Mouse (Mus musculus) MEL (cell line): ENCODE results near the gene Trak1. TPM values are rescaled to one million over a fixed set of nuclear protein-coding genes. Genes with fewer than 3 reads are reported as not detected.

ENCODE experiments used
- DNase-seq: peaks from one replicate; pipeline ENCODE4 v3.0.0; 2011; ENCODE audit warnings: low read depth, low spot score
- H3K27ac ChIP-seq: 2 replicates; pipeline ENCODE4 v1.5.1; 2012; ENCODE audit warnings: low read depth, mild to moderate bottlenecking, control low read depth, low read length, moderate library complexity; ENCODE audit not compliant: control insufficient read depth
- H3K27me3 ChIP-seq, 2 experiments: fragments of 150-350 bp in 1 of 2; sonication (generic) in 1 of 2; 2 replicates each; pipeline ENCODE4 v1.6.1; 2012; ENCODE audit warnings: low read length in 2 of 2, mild to moderate bottlenecking in 2 of 2, improper control_type of control experiment in 1 of 2, moderate library complexity in 1 of 2; ENCODE audit not compliant: insufficient read depth in 2 of 2, control insufficient read depth in 1 of 2
- H3K36me3 ChIP-seq, 2 experiments: 2 replicates each; pipeline ENCODE4 v1.6.1; 2012 to 2014; ENCODE audit warnings: low read length in 2 of 2, improper control_type of control experiment in 1 of 2, inconsistent platforms in 1 of 2, mild to moderate bottlenecking in 1 of 2; ENCODE audit not compliant: insufficient read depth in 2 of 2, control insufficient read depth in 1 of 2
- H3K4me1 ChIP-seq, 2 experiments: fragments of 150-350 bp in 1 of 2; sonication (generic) in 1 of 2; 2 replicates each; pipeline ENCODE4 v1.6.1; 2012; ENCODE audit warnings: low read length in 2 of 2, improper control_type of control experiment in 1 of 2, mild to moderate bottlenecking in 1 of 2; ENCODE audit not compliant: insufficient read depth in 2 of 2, control insufficient read depth in 1 of 2
- H3K4me3 ChIP-seq, 2 experiments: fragments of 150-350 bp in 1 of 2; sonication (generic) in 1 of 2; 2 replicates each; pipeline ENCODE4 v1.5.1; 2012; ENCODE audit warnings: low read depth in 2 of 2, low read length in 2 of 2, mild to moderate bottlenecking in 2 of 2, moderate library complexity in 2 of 2, control low read depth in 1 of 2, improper control_type of control experiment in 1 of 2; ENCODE audit not compliant: control insufficient read depth in 1 of 2, insufficient read depth in 1 of 2
- H3K79me2 ChIP-seq: 2 replicates; pipeline ENCODE4 v1.6.1; 2012; ENCODE audit warnings: mild to moderate bottlenecking, low read length, moderate library complexity; ENCODE audit not compliant: control insufficient read depth, poor library complexity, insufficient read depth
- H3K9ac ChIP-seq: 2 replicates; pipeline ENCODE4 v1.6.1; 2012; ENCODE audit warnings: low read depth, mild to moderate bottlenecking, control low read depth, low read length, moderate library complexity; ENCODE audit not compliant: control insufficient read depth, poor library complexity, severe bottlenecking
- H3K9me3 ChIP-seq: fragments of 150-350 bp; sonication (generic); replicated peaks from 2 replicates; pipeline ENCODE4 v1.6.1; 2012; ENCODE audit warnings: mild to moderate bottlenecking, low read length, improper control_type of control experiment, moderate library complexity; ENCODE audit not compliant: insufficient read depth
- CHD2 ChIP-seq: IDR thresholded peaks from 2 replicates; pipeline ENCODE4 v1.6.1; 2011; ENCODE audit warnings: low read length, improper control_type of control experiment
- CTCF ChIP-seq, 3 experiments: IDR thresholded peaks in 2 of 3; conservative IDR thresholded peaks in 1 of 3; 2 replicates each; pipeline ENCODE4 v1.5.1; 2011 to 2012; ENCODE audit warnings: low read length in 3 of 3, low read depth in 2 of 3, mild to moderate bottlenecking in 2 of 3, improper control_type of control experiment in 1 of 3, inconsistent platforms in 1 of 3, mixed read lengths in 1 of 3, moderate library complexity in 1 of 3; ENCODE audit not compliant: control insufficient read depth in 1 of 3, insufficient read depth in 1 of 3, poor library complexity in 1 of 3, severe bottlenecking in 1 of 3
- E2F4 ChIP-seq: IDR thresholded peaks from 2 replicates; pipeline ENCODE4 v1.6.1; 2011; ENCODE audit warnings: low read depth, low read length, improper control_type of control experiment, borderline replicate concordance
- ELF1 ChIP-seq: IDR thresholded peaks from 2 replicates; pipeline ENCODE4 v1.6.1; 2014; ENCODE audit warnings: low read depth, mild to moderate bottlenecking, inconsistent platforms, low read length, improper control_type of control experiment, moderate library complexity
- ETS1 ChIP-seq: IDR thresholded peaks from 2 replicates; pipeline ENCODE4 v1.6.1; 2012; ENCODE audit warnings: low read depth, mild to moderate bottlenecking, inconsistent platforms, low read length, improper control_type of control experiment, moderate library complexity
- GATA1 ChIP-seq: IDR thresholded peaks from 2 replicates; pipeline ENCODE4 v1.6.1; 2011; ENCODE audit warnings: low read depth, low read length, improper control_type of control experiment
- JUND ChIP-seq: IDR thresholded peaks from 2 replicates; pipeline ENCODE4 v1.6.1; 2011; ENCODE audit warnings: low read depth, mild to moderate bottlenecking, improper control_type of control experiment, low read length
- MAZ ChIP-seq: IDR thresholded peaks from 2 replicates; pipeline ENCODE4 v1.6.1; 2012; ENCODE audit warnings: low read depth, mild to moderate bottlenecking, inconsistent platforms, low read length, improper control_type of control experiment
- MEF2A ChIP-seq: IDR thresholded peaks from 2 replicates; pipeline ENCODE4 v1.6.1; 2014; ENCODE audit warnings: low read depth, mild to moderate bottlenecking, inconsistent platforms, low read length, improper control_type of control experiment; ENCODE audit not compliant: poor library complexity, insufficient replicate concordance, severe bottlenecking; ENCODE audit errors: extremely low read depth
- MYB ChIP-seq: IDR thresholded peaks from 2 replicates; pipeline ENCODE4 v1.6.1; 2011; ENCODE audit warnings: mild to moderate bottlenecking, low read depth, low read length, improper control_type of control experiment
- MYC ChIP-seq: IDR thresholded peaks from 2 replicates; pipeline ENCODE4 v1.6.1; 2011; ENCODE audit warnings: low read depth, mild to moderate bottlenecking, low read length, improper control_type of control experiment, moderate library complexity
- NELFE ChIP-seq: IDR thresholded peaks from 2 replicates; pipeline ENCODE4 v1.6.1; 2011; ENCODE audit warnings: low read depth, low read length, improper control_type of control experiment
- NRF1 ChIP-seq: IDR thresholded peaks from 2 replicates; pipeline ENCODE4 v1.6.1; 2014; ENCODE audit warnings: low read depth, mild to moderate bottlenecking, inconsistent platforms, low read length, improper control_type of control experiment, moderate library complexity; ENCODE audit not compliant: poor library complexity, insufficient read depth, severe bottlenecking
- POLR2AphosphoS5 ChIP-seq: IDR thresholded peaks from 2 replicates; pipeline ENCODE4 v1.6.1; 2012; ENCODE audit warnings: low read depth, borderline replicate concordance, mild to moderate bottlenecking, inconsistent platforms, low read length, moderate library complexity, mixed read lengths
- SMC3 ChIP-seq: IDR thresholded peaks from 2 replicates; pipeline ENCODE4 v1.6.1; 2011; ENCODE audit warnings: low read depth, low read length, improper control_type of control experiment
- UBTF ChIP-seq: IDR thresholded peaks from 2 replicates; pipeline ENCODE4 v1.6.1; 2012; ENCODE audit warnings: low read depth, mild to moderate bottlenecking, inconsistent platforms, low read length, improper control_type of control experiment, moderate library complexity, borderline replicate concordance; ENCODE audit not compliant: insufficient read depth
- USF2 ChIP-seq, 2 experiments: IDR thresholded peaks; 2 replicates each; pipeline ENCODE4 v1.6.1; 2011 to 2012; ENCODE audit warnings: improper control_type of control experiment in 2 of 2, low read length in 2 of 2, borderline replicate concordance in 1 of 2, inconsistent platforms in 1 of 2, low read depth in 1 of 2, mild to moderate bottlenecking in 1 of 2; ENCODE audit not compliant: insufficient read depth in 1 of 2
- ZKSCAN1 ChIP-seq: IDR thresholded peaks from 2 replicates; pipeline ENCODE4 v1.6.1; 2012; ENCODE audit warnings: low read depth, mild to moderate bottlenecking, inconsistent platforms, low read length, improper control_type of control experiment, moderate library complexity
- ZMIZ1 ChIP-seq: IDR thresholded peaks from 2 replicates; pipeline ENCODE4 v1.6.1; 2012; ENCODE audit warnings: low read depth, mild to moderate bottlenecking, inconsistent platforms, low read length, improper control_type of control experiment, moderate library complexity
- polyA plus RNA-seq, 2 experiments: library from polyadenylated mRNA; stranded (reverse) in 1 of 2; unstranded in 1 of 2; fragments of >175 nt in 1 of 2; fragments of >200 nt in 1 of 2; gene quantifications; 2 replicates each; pipeline versions ENCODE4 v1.2.1 to v1.2.4; 2012; ENCODE audit warnings: low replicate concordance in 2 of 2, low read depth in 1 of 2; ENCODE audit not compliant: insufficient read length in 2 of 2, insufficient read depth in 1 of 2, missing spikeins in 1 of 2
- total RNA-seq: library from RNA; depleted of rRNA; stranded (reverse); fragments of 300-350 nt; gene quantifications from 2 replicates; pipeline ENCODE4 v1.2.3, GENCODE M21; 2012

Gene Trak1
- total and polyA plus RNA-seq, 3 experiments, result 16.2 to 35.5 TPM; not detected in 1

DNA sequence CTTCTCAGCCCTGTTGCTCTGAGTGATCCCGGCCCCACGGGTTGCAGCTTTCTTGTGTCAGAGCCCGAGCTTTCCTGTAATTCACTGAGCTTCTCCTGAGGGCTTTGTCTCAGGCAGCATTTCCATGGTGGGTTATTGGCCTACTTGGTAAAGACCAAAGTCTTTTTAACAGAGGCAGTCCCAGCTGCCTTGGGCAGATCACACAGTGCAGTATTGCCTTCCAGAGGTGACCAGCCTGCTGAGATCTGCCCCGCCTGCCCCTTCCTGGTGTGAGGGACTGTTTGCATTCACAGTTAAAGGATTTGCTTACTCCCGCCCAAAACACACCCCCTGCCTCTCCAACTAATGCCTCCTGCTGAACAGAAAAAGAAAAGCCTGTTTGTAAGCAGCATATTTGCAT, 51.2 kb downstream of the Trak1 start:
- no peak for TF ChIP-seq NRF1
- TF ChIP-seq UBTF, result no peak
- no peak for TF ChIP-seq E2F4
- TF ChIP-seq CTCF (IDR thresholded peaks at IDR 0.05 in 2 of 3, conservative IDR thresholded peaks at IDR 0.05 in 1 of 3; ENCODE audit: control insufficient read depth in 1 of 3, insufficient read depth in 1 of 3, low read depth in 2 of 3, low read length in 3 of 3, poor library complexity in 1 of 3, severe bottlenecking in 1 of 3), result no peak
- TF ChIP-seq ELF1, result no peak
- no peak for TF ChIP-seq SMC3
- no peak for TF ChIP-seq USF2 (IDR thresholded peaks at IDR 0.05; ENCODE audit: borderline replicate concordance in 1 of 2, insufficient read depth in 1 of 2, low read depth in 1 of 2, low read length in 2 of 2)
- peaks cover 2 to 10% of the 10 kb centered on the region in 2 experiments; a peak in 3 of 4 replicates for H3K4me1 ChIP-seq
- no peaks in the 10 kb centered on the region for H3K27me3 ChIP-seq
- H3K79me2 ChIP-seq, result peaks cover 4% of the 10 kb centered on the region; the same call in 1 of the 2 replicates
- H3K27ac ChIP-seq, result no peak overlapping the region
- H3K36me3 ChIP-seq, result peaks cover 0 to 6% of the 10 kb centered on the region in 2 experiments; a peak in 2 of 4 replicates
- H3K9me3 ChIP-seq, result no peaks in the 10 kb centered on the region
- DNase-seq, result no peak
- no peak overlapping the region for H3K9ac ChIP-seq
- no peak overlapping the region for H3K4me3 ChIP-seq

DNA sequence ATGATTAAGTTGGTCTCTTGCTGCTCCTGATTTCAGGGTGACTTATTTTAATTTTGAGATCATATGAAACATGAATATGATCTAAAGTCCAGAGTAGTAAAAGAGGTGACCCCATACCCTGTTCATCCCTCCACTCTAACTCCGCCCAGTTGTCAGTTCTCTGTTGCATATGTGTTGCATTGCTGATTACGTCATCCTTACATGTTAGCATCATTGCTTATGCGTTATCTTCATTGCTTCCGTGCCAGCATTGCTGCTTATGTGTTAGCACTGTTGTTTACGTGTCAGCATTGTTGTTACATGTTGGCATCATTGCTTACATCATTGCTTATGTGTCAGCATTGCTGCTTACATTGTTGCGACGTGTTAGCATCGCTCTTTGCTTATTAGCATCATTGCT, 51.8 kb downstream of the Trak1 start:
- peaks cover 2 to 10% of the 10 kb centered on the region in 2 experiments; a peak in 3 of 4 replicates for H3K4me1 ChIP-seq
- H3K9me3 ChIP-seq, result no peaks in the 10 kb centered on the region
- H3K4me3 ChIP-seq, result no peak overlapping the region
- peaks cover 0 to 6% of the 10 kb centered on the region in 2 experiments; a peak in 2 of 4 replicates for H3K36me3 ChIP-seq
- H3K27ac ChIP-seq, result no peak overlapping the region
- peaks cover 4% of the 10 kb centered on the region; the same call in 1 of the 2 replicates for H3K79me2 ChIP-seq
- no peak overlapping the region for H3K9ac ChIP-seq
- TF ChIP-seq CTCF (IDR thresholded peaks at IDR 0.05 in 2 of 3, conservative IDR thresholded peaks at IDR 0.05 in 1 of 3; ENCODE audit: control insufficient read depth in 1 of 3, insufficient read depth in 1 of 3, low read depth in 2 of 3, low read length in 3 of 3, poor library complexity in 1 of 3, severe bottlenecking in 1 of 3) (no peak), ETS1 (peak; percentile 37; the same call in 1 of the 2 replicates)
- H3K27me3 ChIP-seq, result no peaks in the 10 kb centered on the region
- DNase-seq, result no peak

DNA sequence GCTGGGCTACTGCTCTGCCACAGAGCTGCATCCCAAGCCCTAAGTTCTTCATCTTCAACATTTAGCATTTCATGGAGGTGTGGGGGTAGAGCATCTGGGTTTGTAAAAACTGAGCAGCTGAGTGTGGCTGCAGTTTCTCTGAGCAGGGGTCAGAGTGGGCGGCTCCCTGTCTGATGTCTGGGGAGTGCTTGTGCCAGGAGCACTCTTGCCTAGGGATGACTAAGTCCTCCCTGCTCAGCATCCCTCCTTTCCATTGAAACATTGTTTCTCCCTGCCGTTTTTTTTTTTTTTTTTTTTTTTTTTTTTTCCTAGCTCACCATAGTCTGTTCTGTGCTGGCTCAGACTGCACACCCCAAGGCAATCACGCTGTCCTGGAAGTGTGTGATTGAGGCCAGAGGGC, 53.3 kb downstream of the Trak1 start:
- peaks cover 2 to 10% of the 10 kb centered on the region in 2 experiments; a peak in 3 of 4 replicates for H3K4me1 ChIP-seq
- TF ChIP-seq ZKSCAN1 (no peak), CHD2 (no peak), JUND (no peak), POLR2AphosphoS5 (no peak), MYC (no peak), NELFE (no peak), ZMIZ1 (no peak), MYB (no peak), MAZ (no peak), GATA1 (no peak), MEF2A (no peak), UBTF (no peak), NRF1 (no peak)
- TF ChIP-seq, all 39 proteins: peak for 0
- H3K9ac ChIP-seq, result no peak overlapping the region

More for the DNA sequence above, 53.3 kb downstream of the Trak1 start:
- Histone ChIP-seq H3K27ac (no peak overlapping the region), H3K36me3 (peaks cover 0 to 6% of the 10 kb centered on the region in 2 experiments; a peak in 2 of 4 replicates), H3K4me3 (no peak overlapping the region), H3K79me2 (peaks cover 4% of the 10 kb centered on the region; the same call in 1 of the 2 replicates), H3K27me3 (no peaks in the 10 kb centered on the region), H3K9me3 (no peaks in the 10 kb centered on the region)
- DNase-seq, result no peak
